Mouse (Mus musculus) thymus, postnatal 0 days (tissue): Measurements from ENCODE around the gene Sipa1l3. TPM values are rescaled to one million over a fixed set of nuclear protein-coding genes. Genes with fewer than 3 reads are reported as not detected.
A peak's percentile ranks its signal among the peaks of the same experiment; 100 is the strongest.

Experiments used
- DNase-seq: peaks from one replicate; pipeline ENCODE4 v3.0.0-alpha.2; 2015; ENCODE audit warnings: low spot score
- polyA plus RNA-seq: library from polyadenylated mRNA; unstranded; fragments of >200 nt; fragmentation: Nextera tagmentation; extraction: Ambion mirVana; gene quantifications from 2 replicates; pipeline ENCODE4 v1.2.1, GENCODE M21; 2015

Sipa1l3 gene
- polyA plus RNA-seq, 1 experiment from 2014 or later: 5.3 TPM

DNA sequence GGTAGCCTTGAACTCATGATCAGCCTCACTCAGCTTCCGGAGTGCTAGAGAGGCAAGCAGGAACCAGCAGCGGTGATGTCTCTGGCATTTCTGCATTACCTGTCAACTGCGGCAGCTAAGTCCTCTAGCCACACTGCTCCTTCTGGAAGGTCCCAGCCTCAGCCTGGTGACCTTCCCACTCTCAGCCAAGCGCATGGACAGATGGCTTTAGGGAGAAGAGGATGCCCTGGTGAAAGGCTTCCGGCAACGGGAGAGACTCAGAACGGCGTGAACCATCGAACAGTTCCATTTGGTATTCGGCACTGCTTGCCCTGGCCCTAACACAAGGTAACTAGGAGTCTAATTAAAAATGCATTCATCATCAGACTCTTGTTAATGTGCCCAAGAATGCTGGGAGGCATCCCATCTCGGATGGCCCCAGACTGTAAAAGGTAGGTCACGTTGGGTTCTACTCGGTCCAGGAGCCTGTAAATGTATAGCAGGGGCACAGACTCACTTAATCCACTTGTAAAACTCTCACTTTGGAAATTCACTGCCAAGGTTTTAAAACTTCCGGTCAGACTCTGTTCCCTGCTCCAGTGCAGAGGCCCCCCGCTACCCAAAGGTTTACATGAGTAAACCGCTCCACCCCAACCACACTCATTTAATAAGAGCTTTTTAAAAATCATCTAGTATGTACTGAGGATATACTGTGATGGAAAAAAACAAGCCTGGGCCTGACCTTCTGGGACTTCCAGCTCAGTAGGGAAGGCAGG lies 37.7 kb downstream of the Sipa1l3 start:
- no peak for DNase-seq

- DNase-seq: no peak
Observed at GRCm38 (mm10) chr7:29480183-29480582, 38.3 kb downstream of the Sipa1l3 start.

DNA sequence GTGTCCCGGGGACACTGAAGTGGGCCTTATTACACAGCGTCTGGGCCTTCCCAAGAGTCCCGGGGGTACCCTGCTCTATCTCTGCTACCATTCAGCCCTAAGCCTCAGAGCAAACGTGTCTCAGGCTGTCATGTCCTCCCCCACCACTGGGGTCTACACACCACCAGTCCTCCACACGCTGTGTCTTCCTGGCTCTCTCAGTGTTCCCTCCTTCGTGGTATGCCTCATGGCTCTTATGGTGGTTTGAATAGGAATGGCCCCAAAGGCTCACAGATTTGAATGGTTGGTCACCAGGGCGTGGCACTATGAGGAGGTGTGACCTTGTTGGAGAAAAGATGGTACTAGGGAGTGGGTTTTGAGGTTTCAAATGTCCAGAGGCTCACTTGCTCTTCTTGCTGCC lies 43.4 kb downstream of the Sipa1l3 start:
- no peak for DNase-seq

DNA sequence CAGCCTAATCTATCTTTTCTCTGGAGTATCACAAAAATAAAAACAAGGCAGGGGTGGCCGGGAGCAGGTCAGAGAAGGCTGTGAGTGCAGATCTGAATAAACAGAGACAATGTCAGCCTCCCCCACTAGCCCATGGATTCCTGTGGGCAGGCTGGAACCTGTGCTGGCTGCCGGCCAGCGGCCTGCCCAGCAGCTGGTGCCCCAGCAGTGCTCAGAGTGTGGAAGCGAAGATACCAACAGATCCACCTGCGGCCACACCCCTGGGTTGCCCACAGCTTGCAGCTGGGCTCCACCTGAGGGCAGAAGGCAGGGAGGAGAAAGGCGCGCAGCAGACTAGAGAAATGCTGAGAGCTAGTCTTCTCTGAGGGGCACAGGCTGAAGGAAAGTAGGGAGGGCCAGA lies 47.1 kb downstream of the Sipa1l3 start:
- peak; percentile 19 for DNase-seq

- DNase-seq: no peak
Observed at GRCm38 (mm10) chr7:29469602-29470344, 48.7 kb downstream of the Sipa1l3 start.

- DNase-seq: no peak
Observed at GRCm38 (mm10) chr7:29468593-29468992, 49.8 kb downstream of the Sipa1l3 start.

GRCm38 (mm10) chr7:29466585-29466984 lies 51.9 kb downstream of the Sipa1l3 start:
- no peak for DNase-seq

DNA sequence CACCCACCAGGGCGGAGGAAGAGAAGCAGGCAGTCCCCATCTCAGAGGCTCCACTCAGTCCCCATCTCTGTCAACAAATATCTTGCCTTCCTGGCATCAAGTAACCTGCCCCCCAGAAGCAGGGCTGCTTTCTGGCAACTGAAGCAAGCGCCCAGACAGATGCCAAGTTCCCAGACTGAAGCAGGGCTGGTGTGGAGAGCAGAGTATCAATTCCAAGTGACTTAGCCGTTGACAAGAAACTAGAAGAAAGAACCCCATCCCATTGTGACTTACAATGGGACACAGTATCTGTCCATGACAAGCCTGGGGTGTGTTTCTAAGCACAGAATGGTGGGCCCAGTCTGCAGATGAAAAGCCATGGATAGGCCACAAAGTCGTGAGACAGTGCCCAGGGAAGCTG lies 52.7 kb downstream of the Sipa1l3 start:
- DNase-seq: no peak

- DNase-seq: no peak
Observed at GRCm38 (mm10) chr7:29462820-29463219, 55.6 kb downstream of the Sipa1l3 start.

DNA sequence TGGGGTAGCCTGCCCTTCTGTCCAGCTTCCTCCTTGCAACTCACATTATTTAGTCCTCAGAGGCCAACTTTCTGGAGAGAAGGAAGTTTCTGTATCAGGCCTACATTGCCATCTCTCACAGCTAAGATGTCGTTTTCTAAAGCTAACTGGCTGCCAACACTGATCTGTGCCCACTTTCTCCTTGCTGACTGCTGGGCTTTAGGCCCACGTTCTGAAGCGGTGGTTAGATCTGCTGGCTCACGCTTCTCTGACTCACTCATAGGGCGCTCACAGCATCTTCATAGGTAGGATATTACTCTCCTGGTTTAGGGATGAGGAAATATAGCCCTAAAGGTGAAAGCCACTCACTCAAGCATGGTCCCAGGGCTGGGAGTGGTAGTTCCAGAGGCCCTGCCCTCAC lies 56.3 kb downstream of the Sipa1l3 start:
- DNase-seq: no peak

DNA sequence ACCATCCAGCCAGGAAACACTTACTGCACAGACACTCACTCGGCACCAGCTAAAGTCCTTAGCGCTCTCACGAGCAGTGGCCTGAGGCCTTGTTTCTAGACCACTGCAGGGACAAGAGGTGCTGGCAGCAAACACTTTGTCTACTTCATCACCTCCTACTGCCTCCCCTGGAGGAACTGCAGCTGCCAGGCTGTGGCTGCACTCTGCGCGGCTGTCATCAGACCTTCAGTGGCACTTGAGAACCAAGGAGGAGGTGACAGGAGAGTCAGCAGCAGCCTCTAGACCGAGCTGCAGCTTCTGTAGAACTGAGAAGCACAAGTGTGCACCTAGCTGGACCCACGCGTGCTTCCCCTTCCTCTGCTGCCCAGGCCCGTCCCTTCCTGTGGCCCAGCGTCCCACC lies 56.9 kb downstream of the Sipa1l3 start:
- DNase-seq: peak; percentile 20

DNA sequence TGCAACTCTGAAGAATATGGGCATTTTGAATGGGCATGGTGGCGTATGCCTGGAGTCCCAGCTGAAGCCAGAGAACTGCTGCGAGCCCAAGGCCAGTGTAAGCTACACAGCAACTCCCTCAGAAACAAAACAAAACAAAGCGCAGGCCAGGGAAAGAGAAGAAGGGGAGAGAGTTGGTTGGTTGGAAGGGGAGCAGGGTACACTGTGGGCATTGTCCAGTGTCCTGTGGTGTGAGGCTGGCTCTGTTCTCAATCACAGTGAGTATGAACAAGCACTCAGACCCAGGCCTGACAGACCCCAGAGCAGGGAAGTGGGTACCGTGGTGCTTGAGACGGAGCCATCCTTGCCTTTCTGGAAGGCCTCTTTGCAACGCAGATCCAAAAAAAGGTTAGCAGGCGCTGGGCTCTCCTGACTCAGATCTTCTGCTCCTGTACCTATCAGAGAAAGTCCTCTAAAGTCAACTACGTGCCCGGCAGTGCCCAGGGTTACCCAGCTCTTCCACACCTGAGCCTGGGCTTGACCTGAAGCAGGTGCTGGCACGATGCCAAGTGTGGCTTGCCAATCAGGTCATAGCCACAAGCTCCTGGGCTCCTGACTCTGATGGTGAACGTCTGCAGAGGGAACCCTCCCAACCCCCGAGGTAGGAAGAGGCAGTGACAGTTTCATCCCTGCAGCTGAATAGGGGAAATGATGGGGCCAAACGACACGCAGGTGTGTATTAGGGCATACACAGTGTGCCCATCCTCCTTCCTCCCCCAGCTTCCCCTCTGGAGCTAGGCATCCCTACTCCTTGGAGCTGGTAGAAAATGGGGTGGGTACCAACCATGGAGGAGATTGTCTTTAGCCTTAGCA lies 59.3 kb downstream of the Sipa1l3 start:
- no peak for DNase-seq

- DNase-seq: no peak
Observed at GRCm38 (mm10) chr7:29457772-29458171, 60.7 kb downstream of the Sipa1l3 start.

DNA sequence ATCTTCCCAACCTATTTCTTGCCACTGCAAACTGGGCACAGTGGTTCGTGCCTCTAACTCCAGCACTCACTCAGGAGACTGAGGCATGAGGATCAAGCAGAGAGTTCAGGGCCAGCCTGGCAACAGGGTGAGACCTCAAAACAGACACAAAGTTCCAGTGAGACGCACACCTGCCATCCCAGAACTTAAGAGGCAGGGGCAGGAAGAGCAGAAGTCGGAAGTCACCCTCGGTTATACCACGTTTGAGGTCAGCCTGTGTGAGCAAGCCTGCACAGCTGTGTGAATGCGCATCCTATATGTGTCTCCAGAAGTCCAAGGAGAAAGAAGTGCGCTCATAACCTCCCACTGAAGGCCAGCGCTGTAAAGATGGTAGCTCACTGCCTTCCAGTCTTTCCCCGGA lies 61.7 kb downstream of the Sipa1l3 start:
- peak; percentile 65 for DNase-seq

- no peak for DNase-seq
Observed at GRCm38 (mm10) chr7:29455591-29455990, 62.9 kb downstream of the Sipa1l3 start.

- no peak for DNase-seq
Observed at GRCm38 (mm10) chr7:29454965-29455364, 63.5 kb downstream of the Sipa1l3 start.

GRCm38 (mm10) chr7:29452991-29453741 lies 65.3 kb downstream of the Sipa1l3 start:
- no peak for DNase-seq

- DNase-seq: peak; percentile 28
Observed at GRCm38 (mm10) chr7:29452381-29452780, 66.1 kb downstream of the Sipa1l3 start.

- DNase-seq: no peak
Observed at GRCm38 (mm10) chr7:29450175-29450574, 68.3 kb downstream of the Sipa1l3 start.

GRCm38 (mm10) chr7:29448830-29449229 lies 69.6 kb downstream of the Sipa1l3 start:
- no peak for DNase-seq
